Mouse (Mus musculus) brain, embryonic 14.5 days (tissue): ENCODE measurements around the gene Atg2a.

ENCODE experiments used
- CTCF ChIP-seq: fragments of 200-500 bp; IDR thresholded peaks from 2 replicates; pipeline ENCODE4 v1.5.1; 2012; ENCODE audit warnings: inconsistent platforms, mild to moderate bottlenecking, moderate library complexity, borderline replicate concordance; ENCODE audit not compliant: insufficient read depth, insufficient read length; ENCODE audit errors: extremely low read depth
- POLR2A ChIP-seq: fragments of 200-500 bp; IDR thresholded peaks from 2 replicates; pipeline ENCODE4 v1.6.1; 2012; ENCODE audit warnings: mild to moderate bottlenecking, inconsistent platforms, borderline replicate concordance; ENCODE audit not compliant: poor library complexity, insufficient read depth, insufficient read length, severe bottlenecking; ENCODE audit errors: extremely low read depth

GRCm38 (mm10) chr19:6278439-6279073, 37.1 kb downstream of the Atg2a start:
- TF ChIP-seq POLR2A (no peak), CTCF (no peak)
